Mouse (Mus musculus) frontal cortex, postnatal 14 days (tissue): ENCODE data around the gene Cfap97.
"Not testable (repeated sequence)": the region's sequence is repeated elsewhere in the genome, so short reads cannot be mapped to it uniquely, and the experiment has no call there.

ENCODE experiments used
- DNase-seq, 2 experiments: peaks; one replicate each; pipeline ENCODE4 v3.0.0; 2022; ENCODE audit warnings: low spot score in 2 of 2

Cfap97 gene

GRCm38 (mm10) chr8:46151202-46152062 is at the start of gene Cfap97:
Gene Cfap97 (plus strand): TSS chr8:46151771.
- DNase-seq = peak in 1 of 2 experiments; percentile 31

GRCm38 (mm10) chr8:46103434-46103833 is 48.1 kb upstream of the Cfap97 start:
- DNase-seq = no peak

- no peak for DNase-seq
Observed at GRCm38 (mm10) chr8:46107690-46108089, 43.9 kb upstream of the Cfap97 start.

GRCm38 (mm10) chr8:46113421-46114170 is 38.0 kb upstream of the Cfap97 start:
- not testable (repeated sequence) for DNase-seq

- DNase-seq = no peak
Observed at GRCm38 (mm10) chr8:46117172-46117571, 34.4 kb upstream of the Cfap97 start.

GRCm38 (mm10) chr8:46119176-46119575 is 32.4 kb upstream of the Cfap97 start:
- no peak for DNase-seq

- no peak for DNase-seq
Observed at GRCm38 (mm10) chr8:46122498-46122897, 29.1 kb upstream of the Cfap97 start.

GRCm38 (mm10) chr8:46130426-46130825 is 21.1 kb upstream of the Cfap97 start:
- DNase-seq = no peak

- not testable (repeated sequence) for DNase-seq
Observed at GRCm38 (mm10) chr8:46135546-46135945, 16.0 kb upstream of the Cfap97 start.

GRCm38 (mm10) chr8:46137336-46137735 is 14.2 kb upstream of the Cfap97 start:
- no peak for DNase-seq

- DNase-seq = no peak
Observed at GRCm38 (mm10) chr8:46137843-46138596, 13.6 kb upstream of the Cfap97 start.

- no peak for DNase-seq
Observed at GRCm38 (mm10) chr8:46140376-46141120, 11.0 kb upstream of the Cfap97 start.

- no peak for DNase-seq
Observed at GRCm38 (mm10) chr8:46141688-46142087, 9.9 kb upstream of the Cfap97 start.

- no peak for DNase-seq
Observed at GRCm38 (mm10) chr8:46142498-46143081, 9.0 kb upstream of the Cfap97 start.

GRCm38 (mm10) chr8:46143470-46143869 is 8.1 kb upstream of the Cfap97 start:
- no peak for DNase-seq

GRCm38 (mm10) chr8:46143924-46144323 is 7.6 kb upstream of the Cfap97 start:
- DNase-seq = no peak

- no peak for DNase-seq
Observed at GRCm38 (mm10) chr8:46146173-46146572, 5.4 kb upstream of the Cfap97 start.

GRCm38 (mm10) chr8:46149306-46149705 is 2.3 kb upstream of the Cfap97 start:
- DNase-seq = no peak

GRCm38 (mm10) chr8:46149782-46150181 is 1.8 kb upstream of the Cfap97 start:
- no peak for DNase-seq

GRCm38 (mm10) chr8:46152064-46153031 is 777 bp downstream of the Cfap97 start, which contains the start of gene Snx25:
Gene Snx25 (minus strand): TSS chr8:46152159.
- peak; percentile 72 to 74 for DNase-seq
